Mouse (Mus musculus): ENCODE measurements around the gene Zpbp2. TPM values are rescaled to one million over a fixed set of nuclear protein-coding genes. Genes with fewer than 3 reads are reported as not detected.
A peak's percentile ranks its signal among the peaks of the same experiment; 100 is the strongest.

Zpbp2 gene
- not detected for total RNA-seq (2021)
- long read RNA-seq: 0 reads

DNA sequence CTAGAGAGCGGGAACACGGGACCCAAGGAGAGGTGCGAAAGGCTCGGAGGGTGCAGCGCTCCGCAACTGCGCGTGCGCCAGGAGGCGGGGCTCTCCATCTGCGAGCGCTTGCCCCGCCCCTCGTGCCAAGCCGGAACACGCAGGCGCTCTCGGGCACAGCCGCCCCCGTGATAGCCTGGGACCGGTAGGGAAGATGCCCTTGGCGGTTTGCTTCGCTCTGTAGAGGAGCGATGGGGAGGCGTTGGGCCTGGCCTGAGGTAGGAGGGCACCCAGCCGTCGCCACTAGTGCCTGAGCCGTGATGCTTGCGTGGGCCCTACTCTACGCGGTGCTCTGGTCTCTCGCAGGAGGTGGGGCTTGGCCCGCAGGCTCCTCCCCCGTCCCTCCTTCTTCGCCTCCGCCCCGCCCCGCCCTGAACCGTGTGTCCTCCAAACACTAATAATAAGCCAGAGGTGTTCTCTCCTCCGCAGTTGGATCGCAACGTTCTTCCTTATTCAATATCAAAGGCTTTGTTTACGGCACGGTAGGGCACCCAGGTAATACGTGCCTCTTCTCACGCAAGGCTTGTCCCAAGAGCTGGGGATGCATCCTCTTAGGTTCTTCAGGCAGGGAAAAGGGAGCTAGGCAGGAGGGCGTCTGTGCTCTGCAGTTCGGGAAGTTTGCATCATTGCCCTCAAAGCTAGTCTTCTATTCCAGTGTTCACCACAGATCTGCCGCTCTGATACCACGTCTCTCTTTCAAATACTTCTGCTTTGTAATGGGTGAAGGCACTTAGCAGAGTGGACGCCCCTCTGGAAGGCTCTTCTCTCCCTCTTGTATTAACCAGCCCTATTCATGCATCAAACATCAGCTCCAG is at the start of gene Zpbp2:
TSS of gene Zpbp2 (plus strand) at position 123 of the 854 bp plus-strand sequence.
- peak; percentile 89 to 93 for DNase-seq (ENCODE audit: low spot score in 2 of 2)

DNA sequence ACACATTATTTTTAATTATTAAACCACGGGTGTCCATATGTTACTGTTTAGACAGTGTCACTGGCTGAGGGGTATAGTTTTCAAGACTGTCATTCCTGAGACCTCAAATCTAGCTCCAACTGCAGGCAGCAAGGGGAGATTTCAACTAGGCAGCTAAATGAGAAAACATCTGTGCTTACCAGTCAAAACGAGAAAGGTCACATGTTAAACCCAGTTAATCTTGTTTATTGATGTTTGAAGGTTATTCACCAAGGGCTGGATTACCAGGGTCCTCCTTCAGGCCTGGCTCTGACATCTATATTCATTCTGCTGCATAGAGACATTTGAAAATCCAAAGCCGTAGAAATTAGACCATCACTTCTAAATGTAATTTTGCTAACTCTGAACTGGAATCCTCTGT is 46.0 kb upstream of the Zpbp2 start:
- no peak for DNase-seq (ENCODE audit: low spot score in 2 of 2)

GRCm38 (mm10) chr11:98509434-98509833 is 41.5 kb upstream of the Zpbp2 start:
- peak; percentile 6 to 13 for DNase-seq (ENCODE audit: low spot score in 2 of 2)

DNA sequence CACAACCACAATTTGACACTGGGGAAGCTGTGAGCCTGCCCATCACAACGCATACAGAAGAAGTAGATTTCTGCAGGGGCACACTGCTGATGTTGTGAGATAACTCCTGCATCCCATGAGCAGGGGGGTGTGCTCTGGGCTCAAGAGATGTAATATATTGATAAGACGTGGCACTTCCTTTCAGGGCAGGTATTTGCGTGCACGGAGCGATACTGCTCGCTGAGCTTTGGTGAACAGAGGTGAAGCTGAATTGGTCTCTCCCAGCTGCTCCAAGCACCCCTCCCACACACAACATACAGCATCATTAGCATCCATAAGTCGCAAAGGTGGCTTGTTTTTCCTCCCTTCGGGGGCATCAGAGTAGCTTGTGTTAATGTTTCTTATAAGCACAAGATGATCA is 40.8 kb upstream of the Zpbp2 start:
- DNase-seq (ENCODE audit: low spot score in 2 of 2): no peak

DNA sequence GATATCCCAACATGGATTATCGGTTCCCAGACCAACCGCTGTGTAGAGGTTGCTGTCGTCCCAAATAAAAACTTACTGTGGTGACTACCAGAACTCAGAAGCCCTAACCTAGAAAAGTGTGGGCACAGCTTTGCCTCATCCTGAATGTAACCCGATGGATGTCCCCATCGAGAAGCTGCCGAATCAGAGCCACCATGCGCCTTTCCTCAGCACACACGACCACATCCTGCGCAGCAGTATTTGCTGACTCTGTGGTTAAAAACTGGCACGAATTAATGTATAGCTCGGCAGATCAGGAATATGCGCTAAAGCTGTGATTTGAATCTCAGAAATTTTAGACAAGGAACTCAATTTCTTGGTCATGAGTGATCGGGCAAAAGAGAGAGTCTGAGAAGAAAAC is 38.0 kb upstream of the Zpbp2 start:
- DNase-seq (ENCODE audit: low spot score in 2 of 2): no peak

DNA sequence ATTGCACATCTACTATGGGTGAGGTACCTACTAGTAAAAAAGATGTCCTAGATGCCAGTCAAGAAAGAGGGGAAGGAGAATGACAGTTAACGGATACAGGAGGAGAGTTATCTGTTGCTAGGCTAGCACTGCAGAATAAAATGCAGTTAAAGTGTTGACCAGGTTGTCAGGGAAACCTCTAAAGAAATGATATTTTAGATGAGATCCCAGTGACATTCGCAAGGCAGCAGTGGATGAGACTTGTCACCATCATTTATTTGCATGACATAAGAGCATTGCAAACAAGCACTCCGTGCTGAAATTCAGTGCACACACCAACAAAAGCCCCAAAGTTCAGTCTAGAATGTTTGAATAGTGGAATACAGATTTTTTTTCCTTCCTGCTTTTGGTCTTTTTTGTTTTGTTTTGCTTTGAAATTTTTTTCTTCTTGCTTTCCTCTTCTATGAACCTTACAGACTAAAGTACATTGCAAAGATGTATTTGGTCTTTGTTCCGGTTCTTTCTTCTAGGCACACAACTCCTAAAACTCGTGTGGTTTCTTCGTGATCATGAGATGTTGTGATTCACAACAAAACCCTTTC is 37.5 kb upstream of the Zpbp2 start:
- DNase-seq (ENCODE audit: low spot score in 2 of 2): no peak

- no peak for DNase-seq (ENCODE audit: low spot score in 2 of 2)
Observed at GRCm38 (mm10) chr11:98520468-98520867, 30.4 kb upstream of the Zpbp2 start.

GRCm38 (mm10) chr11:98525140-98525539 is 25.8 kb upstream of the Zpbp2 start:
- DNase-seq (ENCODE audit: low spot score in 2 of 2): no peak

DNA sequence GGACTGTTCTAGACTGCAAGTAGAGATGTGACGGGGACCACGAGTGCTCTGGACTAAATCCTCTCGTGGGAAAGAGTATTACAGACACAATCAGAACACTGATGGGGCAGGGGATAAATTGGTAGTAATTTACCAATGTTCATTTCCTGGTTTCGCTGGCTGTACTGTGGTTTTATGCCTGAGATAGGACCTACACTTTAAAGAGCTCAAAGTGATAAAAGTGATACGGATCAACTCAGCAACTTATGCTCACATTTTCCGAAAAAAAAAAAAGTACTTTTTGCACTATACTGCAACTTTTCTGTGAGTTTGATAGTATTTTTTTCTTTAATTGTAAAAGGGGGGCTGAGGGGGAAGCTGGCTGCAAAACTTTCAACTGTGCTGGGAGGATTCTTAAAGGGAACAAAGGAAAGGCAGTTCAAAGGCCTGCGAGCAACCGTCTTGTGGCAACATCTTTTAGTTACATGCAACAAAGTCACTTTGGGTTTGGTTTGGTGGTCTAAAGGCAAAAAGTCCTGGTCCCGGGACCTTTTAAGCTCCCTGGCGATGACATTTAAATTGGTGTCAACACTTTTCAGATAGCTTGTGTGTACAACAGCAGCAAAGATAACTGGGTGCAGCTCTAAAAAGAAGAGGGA is 24.0 kb upstream of the Zpbp2 start:
- DNase-seq (ENCODE audit: low spot score in 2 of 2): no peak

- DNase-seq (ENCODE audit: low spot score in 2 of 2): no peak
Observed at GRCm38 (mm10) chr11:98537480-98538034, 13.3 kb upstream of the Zpbp2 start.

DNA sequence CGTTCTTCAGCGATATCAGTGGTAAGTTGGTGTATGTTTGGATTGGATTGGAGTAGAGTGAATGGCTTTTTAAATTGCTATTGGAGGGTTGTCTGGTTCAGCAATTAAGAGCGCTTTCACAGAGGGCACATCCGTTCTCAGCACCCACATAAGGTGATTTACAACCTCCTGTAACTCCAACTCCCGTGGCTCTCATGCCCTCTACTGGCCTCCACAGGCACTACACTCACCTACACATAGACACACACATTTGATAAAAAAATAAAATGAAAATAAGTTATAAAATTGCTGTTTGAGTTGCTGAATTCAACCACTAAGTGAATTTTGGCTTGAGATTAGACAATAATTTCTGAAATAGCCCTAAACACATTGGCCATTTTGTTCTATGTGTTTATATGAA is 10.6 kb upstream of the Zpbp2 start:
- DNase-seq (ENCODE audit: low spot score in 2 of 2): no peak

- no peak for DNase-seq (ENCODE audit: low spot score in 2 of 2)
Observed at GRCm38 (mm10) chr11:98542553-98542952, 8.3 kb upstream of the Zpbp2 start.

DNA sequence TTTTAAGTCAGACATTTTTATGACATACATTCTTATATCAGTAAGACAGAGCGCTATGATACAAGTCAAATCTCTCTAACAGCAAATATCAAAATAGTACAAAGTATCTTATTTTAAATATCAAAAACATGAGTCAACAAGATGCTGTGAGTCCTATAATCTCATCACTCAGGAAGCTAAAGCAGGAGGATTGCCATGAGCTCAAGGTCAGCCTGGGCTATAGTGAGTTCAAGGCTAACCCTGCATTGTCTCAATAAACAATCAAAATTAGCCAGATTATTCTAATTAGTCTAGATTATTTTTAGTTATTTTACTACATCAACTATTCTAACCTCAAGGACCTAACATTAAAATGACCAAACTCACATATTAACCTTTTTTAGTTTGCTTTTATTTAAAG is 7.5 kb upstream of the Zpbp2 start:
- no peak for DNase-seq (ENCODE audit: low spot score in 2 of 2)

GRCm38 (mm10) chr11:98544890-98545677 is 5.8 kb upstream of the Zpbp2 start:
- no peak for DNase-seq (ENCODE audit: low spot score in 2 of 2)

DNA sequence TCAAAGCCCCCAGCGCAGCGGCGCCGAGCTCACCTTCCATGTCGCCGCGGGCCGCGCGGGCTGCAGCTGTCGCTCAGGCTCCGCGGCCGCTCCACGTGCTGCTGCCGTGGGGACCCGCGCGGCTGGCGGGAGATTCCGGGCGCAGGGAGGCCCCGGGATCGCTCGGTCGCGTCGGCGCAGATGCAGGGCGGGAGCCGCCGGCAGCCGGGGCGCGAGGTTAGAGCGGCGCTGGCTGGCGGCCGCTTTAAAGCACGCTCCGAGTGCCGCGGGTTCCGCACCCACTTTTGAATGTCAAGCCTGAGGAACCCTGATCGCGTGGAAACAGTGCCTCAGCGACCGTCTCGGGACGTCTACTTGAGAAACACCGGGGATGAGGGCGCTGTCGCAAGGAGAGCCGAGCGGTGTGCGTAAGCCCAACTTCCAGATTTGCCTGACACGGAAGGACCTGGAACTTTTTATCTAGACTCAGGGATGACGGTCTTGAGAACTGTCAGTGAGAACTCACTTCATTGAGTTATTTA is 5.1 kb upstream of the Zpbp2 start, which contains the start of gene Ikzf3:
TSS of gene Ikzf3 (minus strand) at position 321 of the 521 bp plus-strand sequence.
- DNase-seq (ENCODE audit: low spot score in 2 of 2): peak in 1 of 2 experiments; percentile 11

DNA sequence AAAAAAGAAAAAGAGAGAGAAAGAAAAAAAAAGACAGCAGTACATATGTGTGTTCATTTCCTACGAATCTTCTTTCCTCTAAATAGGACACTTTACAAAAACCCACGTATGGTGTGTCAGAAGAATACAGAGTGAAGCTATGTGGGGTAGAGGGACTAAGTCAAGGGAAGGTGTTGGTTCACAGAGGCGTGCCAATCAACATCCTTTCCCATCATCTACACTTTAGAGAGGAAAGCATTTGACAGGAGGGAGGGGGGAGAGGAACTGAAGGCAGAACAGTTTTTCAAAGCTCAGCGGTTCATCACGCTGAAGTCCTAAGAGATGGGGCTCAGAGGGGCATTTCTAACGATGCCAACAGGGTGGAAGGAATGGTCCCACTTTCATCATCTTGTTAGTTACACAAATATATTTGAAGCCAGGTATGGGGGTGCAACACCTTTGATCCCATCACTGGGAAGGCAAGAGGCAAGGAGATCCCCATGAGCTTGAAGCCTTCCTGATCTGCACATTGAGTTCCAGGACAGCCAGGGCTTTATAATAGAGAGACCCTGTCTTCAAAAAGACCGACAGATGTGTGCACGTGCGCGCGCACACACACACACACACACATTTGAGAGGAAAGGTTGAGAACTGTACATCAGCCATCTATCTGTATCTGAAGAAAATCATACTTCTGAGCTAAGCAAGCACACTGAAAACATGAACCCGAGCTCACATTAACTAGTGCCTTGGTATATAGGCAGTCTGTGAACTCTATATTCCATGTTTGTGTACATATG is 4.2 kb upstream of the Zpbp2 start:
- DNase-seq (ENCODE audit: low spot score in 2 of 2): no peak

GRCm38 (mm10) chr11:98547308-98547693 is 3.6 kb upstream of the Zpbp2 start:
- DNase-seq (ENCODE audit: low spot score in 2 of 2): no peak

DNA sequence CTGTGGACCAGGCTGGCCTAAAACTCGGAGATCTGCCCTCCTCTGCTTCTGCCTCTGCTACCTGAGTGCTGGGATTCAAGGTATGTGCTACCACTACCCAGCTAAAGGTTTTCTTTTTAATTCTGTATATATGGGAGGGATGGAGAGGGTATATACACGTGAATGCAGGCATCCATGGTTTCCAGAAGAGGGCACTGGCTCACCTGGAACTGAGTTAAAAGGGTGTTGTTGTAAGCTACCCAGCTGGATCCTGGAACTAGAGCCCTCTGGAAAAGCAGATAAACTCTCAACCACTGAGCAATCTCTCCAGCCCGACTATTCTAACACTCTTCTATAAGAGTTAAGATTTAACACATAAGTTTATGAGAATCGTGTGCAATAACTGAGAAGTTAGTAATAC is 1.5 kb upstream of the Zpbp2 start:
- DNase-seq (ENCODE audit: low spot score in 2 of 2): no peak

- DNase-seq (ENCODE audit: low spot score in 2 of 2): no peak
Observed at GRCm38 (mm10) chr11:98550311-98550974, 454 bp upstream of the Zpbp2 start.

GRCm38 (mm10) chr11:98553966-98554365 is 3.1 kb downstream of the Zpbp2 start:
- DNase-seq (ENCODE audit: low spot score in 2 of 2): no peak
